Mouse (Mus musculus): ENCODE data around the gene Pnpla6.

Pnpla6 gene

DNA sequence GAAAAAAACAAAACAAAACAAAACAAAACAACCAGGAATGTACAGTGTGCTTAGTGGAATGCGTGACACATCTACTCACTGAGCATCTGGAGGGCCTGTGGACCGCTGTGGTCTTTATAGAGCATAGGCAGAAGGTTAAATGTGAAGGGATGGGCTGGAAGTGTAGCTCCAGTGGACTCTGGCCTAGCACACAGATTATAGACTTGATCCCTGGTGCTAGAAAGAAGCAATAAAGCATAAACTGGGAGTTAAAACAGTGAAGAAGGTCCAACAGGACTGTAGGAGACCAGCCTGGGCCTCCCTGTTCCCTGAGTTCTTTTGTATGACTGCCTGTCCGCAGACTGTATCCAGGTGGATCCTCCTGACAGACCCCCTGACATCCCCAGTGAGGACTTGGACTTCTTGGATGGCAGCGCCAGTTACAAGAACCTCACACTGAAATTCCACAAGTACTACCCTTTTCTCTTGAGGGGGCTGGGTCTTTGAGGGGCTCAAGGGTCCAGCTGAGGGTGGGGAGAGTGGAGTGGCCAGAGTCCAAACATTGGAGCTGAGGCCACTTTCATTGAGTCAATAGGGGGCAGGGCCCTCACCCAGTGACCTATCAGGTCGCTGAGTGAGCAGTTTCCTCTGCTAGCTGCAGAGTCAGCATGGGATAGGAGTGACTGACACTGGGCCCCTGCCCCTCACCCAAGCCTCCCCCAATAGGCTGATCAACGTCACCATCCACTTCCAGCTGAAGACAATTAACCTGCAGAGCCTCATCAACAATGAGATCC is 7.0 kb upstream of the Pnpla6 start:
- no peak for DNase-seq (ENCODE audit: low read depth, low spot score)

- no peak for DNase-seq (ENCODE audit: low read depth, low spot score)
Observed at GRCm38 (mm10) chr8:3514681-3515247, 420 bp upstream of the Pnpla6 start.

GRCm38 (mm10) chr8:3515771-3516417 is 710 bp downstream of the Pnpla6 start:
- DNase-seq (ENCODE audit: low read depth, low spot score): peak; percentile 71

- DNase-seq (ENCODE audit: low read depth, low spot score): peak; percentile 98
Observed at GRCm38 (mm10) chr8:3516450-3517116, 1.4 kb downstream of the Pnpla6 start.

GRCm38 (mm10) chr8:3517117-3517495 is 1.9 kb downstream of the Pnpla6 start:
- no peak for DNase-seq (ENCODE audit: low read depth, low spot score)

DNA sequence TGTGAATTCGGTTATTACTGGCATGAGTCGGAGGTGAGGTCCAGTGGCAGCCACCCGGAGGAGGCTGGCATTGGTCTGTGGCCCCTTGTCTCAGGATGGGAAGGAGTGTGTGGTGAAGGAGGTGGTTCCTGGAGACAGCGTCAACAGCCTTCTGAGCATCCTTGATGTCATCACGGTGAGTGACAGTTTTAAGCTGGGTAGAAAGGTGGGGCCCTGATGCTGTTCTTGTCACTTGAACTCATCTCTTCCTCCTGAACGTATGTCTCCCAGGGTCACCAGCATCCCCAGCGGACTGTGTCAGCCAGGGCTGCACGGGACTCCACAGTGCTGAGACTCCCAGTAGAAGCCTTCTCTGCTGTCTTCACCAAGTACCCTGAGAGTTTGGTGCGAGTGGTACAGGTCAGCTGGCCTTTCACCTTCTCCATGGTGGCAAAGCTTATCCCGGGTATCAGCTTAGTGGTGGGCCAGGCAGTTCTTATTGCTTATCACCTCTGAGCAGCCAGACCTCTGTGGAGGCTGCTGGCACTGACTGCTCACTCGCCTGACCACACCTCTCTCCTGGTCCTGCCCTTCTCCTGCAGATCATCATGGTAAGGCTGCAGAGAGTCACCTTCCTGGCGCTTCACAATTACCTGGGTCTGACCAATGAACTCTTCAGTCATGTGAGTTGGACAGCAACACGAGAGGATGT is 7.0 kb downstream of the Pnpla6 start:
- no peak for DNase-seq (ENCODE audit: low read depth, low spot score)

DNA sequence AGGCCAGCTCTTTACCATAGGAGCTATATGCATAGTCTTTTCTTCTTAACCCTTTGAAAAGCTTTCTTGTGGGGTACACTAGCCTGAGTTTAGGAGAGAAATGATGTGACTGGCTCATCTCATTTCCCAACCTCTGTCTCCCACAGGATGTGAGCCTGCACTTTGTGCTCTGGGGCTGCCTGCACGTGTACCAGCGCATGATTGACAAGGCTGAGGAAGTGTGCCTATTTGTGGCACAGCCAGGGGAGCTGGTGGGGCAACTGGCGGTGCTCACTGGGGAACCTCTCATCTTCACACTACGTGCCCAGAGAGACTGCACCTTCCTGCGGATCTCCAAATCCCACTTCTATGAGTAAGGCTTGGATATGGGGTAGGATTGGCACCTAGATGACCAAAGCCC is 15.6 kb downstream of the Pnpla6 start:
- DNase-seq (ENCODE audit: low read depth, low spot score): no peak

- DNase-seq (ENCODE audit: low read depth, low spot score): no peak
Observed at GRCm38 (mm10) chr8:3531936-3532335, 16.8 kb downstream of the Pnpla6 start.

- DNase-seq (ENCODE audit: low read depth, low spot score): peak; percentile 95
Observed at GRCm38 (mm10) chr8:3536053-3536841, 21.1 kb downstream of the Pnpla6 start.

- DNase-seq (ENCODE audit: low read depth, low spot score): no peak
Observed at GRCm38 (mm10) chr8:3536940-3537339, 21.8 kb downstream of the Pnpla6 start.

- no peak for DNase-seq (ENCODE audit: low read depth, low spot score)
Observed at GRCm38 (mm10) chr8:3537666-3538065, 22.5 kb downstream of the Pnpla6 start.

- DNase-seq (ENCODE audit: low read depth, low spot score): no peak
Observed at GRCm38 (mm10) chr8:3539146-3539545, 24.0 kb downstream of the Pnpla6 start.

- no peak for DNase-seq (ENCODE audit: low read depth, low spot score)
Observed at GRCm38 (mm10) chr8:3540076-3540475, 24.9 kb downstream of the Pnpla6 start.

- peak; percentile 84 for DNase-seq (ENCODE audit: low read depth, low spot score)
Observed at GRCm38 (mm10) chr8:3546511-3546910, 31.3 kb downstream of the Pnpla6 start.

DNA sequence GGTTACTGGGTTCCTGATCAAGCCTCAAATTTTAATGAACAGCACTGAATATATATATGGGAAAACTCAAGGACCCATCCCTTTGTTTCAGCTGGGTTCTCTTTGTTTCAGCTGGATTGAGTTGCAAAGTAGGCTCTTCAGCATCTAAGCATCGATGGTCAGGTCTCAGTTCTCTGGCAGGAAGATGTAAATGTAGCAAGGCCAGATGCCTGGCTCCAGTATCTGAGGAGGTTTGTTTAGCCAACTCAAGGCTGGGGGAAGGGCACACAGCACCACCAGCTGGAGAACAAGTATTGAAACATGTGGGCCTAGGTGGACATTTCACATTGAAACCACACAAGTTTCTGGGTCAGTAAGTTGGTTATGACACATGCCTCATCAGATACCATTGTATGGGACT is 37.1 kb downstream of the Pnpla6 start:
- peak; percentile 95 for DNase-seq (ENCODE audit: low read depth, low spot score)

DNA sequence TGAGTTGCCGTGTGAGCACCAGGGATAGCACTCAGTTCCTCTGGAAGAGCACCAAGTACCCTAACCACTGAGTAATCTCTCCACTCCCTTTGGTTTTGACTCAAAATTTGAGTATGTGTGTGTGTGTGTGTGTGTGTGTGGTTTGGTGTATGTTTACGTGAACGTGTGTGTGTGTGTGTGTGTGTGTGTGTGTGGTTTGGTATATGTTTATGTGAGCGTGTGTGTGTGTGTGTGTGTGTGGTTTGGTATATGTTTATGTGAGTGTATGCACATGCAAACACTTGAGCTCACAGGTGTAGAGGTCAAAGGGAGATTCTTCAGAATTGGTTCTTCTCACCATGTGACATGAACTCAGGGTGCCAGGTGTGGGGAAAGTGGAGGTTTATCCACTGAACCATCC is 40.9 kb downstream of the Pnpla6 start:
- DNase-seq (ENCODE audit: low read depth, low spot score): no peak

GRCm38 (mm10) chr8:3567641-3568371 is 52.6 kb downstream of the Pnpla6 start, which contains the start of gene C330021F23Rik:
TSS of gene C330021F23Rik (plus strand) at chr8:3567990.
- DNase-seq (ENCODE audit: low read depth, low spot score): peak; percentile 92

GRCm38 (mm10) chr8:3568378-3568777 is 53.2 kb downstream of the Pnpla6 start:
- no peak for DNase-seq (ENCODE audit: low read depth, low spot score)

DNA sequence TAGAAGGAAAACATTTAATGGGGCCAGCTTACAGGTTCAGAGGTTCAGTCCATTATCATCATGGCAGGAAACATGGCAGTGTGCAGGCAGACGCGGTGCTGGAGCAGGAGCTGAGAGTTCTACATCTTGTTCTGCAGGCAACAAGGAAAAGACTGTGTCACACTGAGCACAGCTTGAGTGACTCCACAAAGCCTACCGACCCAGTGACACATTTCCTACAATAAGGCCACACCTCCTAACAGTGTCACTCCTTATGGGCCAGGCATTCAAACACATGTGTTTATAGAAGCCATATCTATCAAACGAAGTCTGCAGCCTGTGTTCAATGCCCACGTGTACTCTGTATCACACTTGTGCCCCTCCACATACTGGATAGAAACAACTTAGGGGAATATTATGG is 54.6 kb downstream of the Pnpla6 start:
- DNase-seq (ENCODE audit: low read depth, low spot score): no peak

DNA sequence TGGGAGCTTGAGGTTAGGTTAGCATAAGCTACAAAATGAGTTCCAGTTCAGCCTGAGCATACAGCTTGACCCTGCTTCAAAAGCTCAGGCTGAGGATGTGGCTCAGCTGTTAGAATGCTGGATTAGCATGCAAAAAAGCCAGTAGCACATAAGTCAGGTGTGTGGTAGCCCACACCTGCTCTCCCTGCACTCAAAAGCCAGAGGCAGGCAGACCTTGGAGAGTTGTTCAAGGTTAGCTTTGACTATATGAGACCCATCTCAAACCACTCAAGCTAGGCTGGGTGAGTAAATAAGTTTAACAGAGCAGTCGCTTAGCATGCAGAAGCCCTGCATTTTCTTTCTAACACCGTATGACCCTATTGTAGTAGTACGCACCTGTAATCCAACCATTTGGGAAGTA is 59.4 kb downstream of the Pnpla6 start:
- peak; percentile 75 for DNase-seq (ENCODE audit: low read depth, low spot score)

Measured in ES-CJ7 (cell line).